Mouse (Mus musculus): ENCODE results near the gene H2-Ob. TPM values are rescaled to one million over a fixed set of nuclear protein-coding genes. Genes with fewer than 3 reads are reported as not detected.

H2-Ob gene
- total and polyA plus RNA-seq, 3 experiments: 13.7 to 31.9 (median 19.9) TPM

DNA sequence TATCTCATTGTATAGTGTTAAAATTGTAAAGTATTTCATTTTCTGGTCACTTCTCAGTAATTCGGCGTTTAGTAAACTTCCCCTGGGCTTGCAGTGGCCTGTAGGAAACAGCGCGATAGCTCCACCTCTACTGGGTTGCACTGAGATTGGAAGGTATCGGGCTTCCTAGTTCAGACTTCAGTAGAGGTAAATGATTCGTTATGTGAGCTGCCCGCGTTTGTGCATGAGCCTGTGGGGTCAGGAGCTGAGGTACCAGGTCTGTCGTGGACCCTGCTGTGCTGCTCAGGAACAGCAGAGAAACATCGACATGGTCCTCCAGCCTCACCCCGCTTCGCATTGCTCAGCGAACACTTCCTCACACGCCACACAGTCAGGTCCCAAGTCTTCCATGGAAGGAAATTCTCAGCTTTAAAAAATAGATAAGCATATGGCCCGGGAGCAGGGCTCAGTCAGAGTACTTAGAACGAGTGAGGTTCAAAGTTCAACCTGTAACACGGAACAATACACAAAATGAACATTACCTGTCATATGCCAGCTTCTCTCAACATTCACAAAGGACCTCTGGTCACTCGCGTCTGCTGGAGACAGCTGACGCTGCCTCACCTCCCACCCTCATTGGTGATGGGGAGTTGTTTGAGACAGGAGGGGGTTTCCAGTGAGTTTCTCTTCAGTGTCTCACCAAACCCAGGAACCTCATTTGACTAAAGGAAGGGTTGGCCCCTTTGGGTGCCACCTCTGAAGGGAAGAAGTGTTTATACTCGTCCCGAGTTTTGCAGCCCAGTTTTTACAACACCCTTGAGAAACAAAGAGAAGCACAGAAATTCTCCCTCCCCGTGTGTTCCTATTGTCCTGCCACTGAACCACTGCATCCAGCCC is 62.2 kb downstream of the H2-Ob start (continued):
- TF ChIP-seq MXI1 (IDR thresholded peaks at IDR 0.05; ENCODE audit: low read depth, low read length): peak; percentile 64; the same call in 1 of the 2 replicates
- TF ChIP-seq SIN3A (IDR thresholded peaks at IDR 0.05; ENCODE audit: low read length): peak; percentile 87
- TF ChIP-seq PAX5 (IDR thresholded peaks at IDR 0.05; ENCODE audit: low read length): no peak
- TF ChIP-seq TBP (conservative IDR thresholded peaks at IDR 0.05; ENCODE audit: low read depth, low read length): peak; percentile 96
- TF ChIP-seq NRF1 (IDR thresholded peaks at IDR 0.05; ENCODE audit: low read depth, low read length): peak; percentile 42; the same call in 1 of the 2 replicates
- TF ChIP-seq USF2 (conservative IDR thresholded peaks at IDR 0.05; ENCODE audit: low read depth, low read length): no peak
- no peak for TF ChIP-seq GABPA (IDR thresholded peaks at IDR 0.05; ENCODE audit: insufficient replicate concordance, low read depth, low read length)
- no peak for TF ChIP-seq SMC3 (IDR thresholded peaks at IDR 0.05; ENCODE audit: low read depth, low read length)
- 0 out of 2 replicates have a peak, but pooled peaks have one; percentile 66 for TF ChIP-seq RCOR1 (conservative IDR thresholded peaks at IDR 0.05; ENCODE audit: low read depth, low read length)

DNA sequence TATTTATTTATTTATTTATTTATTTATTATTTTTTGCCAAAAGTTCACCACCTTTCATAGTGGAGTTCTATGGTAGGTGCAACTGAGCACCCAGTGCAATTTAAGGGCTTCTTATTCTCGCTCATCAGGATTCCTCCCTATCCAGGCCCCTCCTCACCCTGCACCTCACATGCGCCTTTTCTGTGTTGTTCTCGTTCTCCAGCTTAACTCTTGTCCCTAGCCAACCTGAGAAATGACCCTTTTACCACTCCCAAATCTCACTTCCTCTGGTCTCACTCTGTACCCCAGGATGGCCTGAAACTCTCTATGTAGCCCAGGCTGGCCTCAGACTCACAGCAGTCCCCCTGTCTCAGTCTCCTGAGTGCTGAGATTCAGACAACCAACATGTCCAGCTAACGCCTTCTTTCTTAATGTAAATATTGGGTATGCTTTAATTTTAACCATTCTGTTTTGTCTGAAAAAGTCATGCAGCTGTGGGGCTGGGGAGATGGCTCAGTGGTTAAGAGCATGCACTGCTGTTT is 63.0 kb downstream of the H2-Ob start:
- Histone ChIP-seq H3K9ac (ENCODE audit: insufficient read depth, low read depth) (no peak overlapping the region; the same call in 1 of the 2 replicates), H3K27ac (ENCODE audit: insufficient read depth, low read depth) (peak overlapping the region; percentile 85), H3K4me1 (ENCODE audit: control insufficient read depth in 1 of 2, insufficient read depth in 2 of 2) (peaks cover 15 to 41% of the 10 kb centered on the region in 2 experiments), H3K79me2 (replicated peaks; ENCODE audit: control insufficient read depth, extremely low read depth, insufficient read depth, poor library complexity, severe bottlenecking) (peaks cover 5% of the 10 kb centered on the region; the same call in 1 of the 2 replicates), H3K4me2 (ENCODE audit: insufficient read depth, low read depth, poor library complexity, severe bottlenecking) (peak overlapping the region; percentile 30; the same call in 1 of the 2 replicates), H3K27me3 (replicated peaks) (no peaks in the 10 kb centered on the region), H3K4me3 (replicated peaks in 1 of 3; ENCODE audit: low read depth in 2 of 3, low read length in 2 of 3, poor library complexity in 1 of 3) (peak overlapping the region in 2 of 3 experiments; percentile 24 to 45), H3K9me3 (replicated peaks; ENCODE audit: low read length) (peaks cover 3% of the 10 kb centered on the region), H3K36me3 (replicated peaks in 1 of 2; ENCODE audit: control insufficient read depth in 1 of 2, insufficient read depth in 1 of 2, low read length in 1 of 2) (peaks cover 0 to 5% of the 10 kb centered on the region in 2 experiments)
- no peak for DNase-seq (ENCODE audit: extremely low read depth)
- TF ChIP-seq MEF2A (IDR thresholded peaks at IDR 0.05; ENCODE audit: borderline replicate concordance, low read depth, low read length) (no peak), BHLHE40 (IDR thresholded peaks at IDR 0.05; ENCODE audit: low read depth, low read length) (no peak), UBTF (IDR thresholded peaks at IDR 0.05; ENCODE audit: low read depth, low read length) (no peak), ZNF384 (IDR thresholded peaks at IDR 0.05; ENCODE audit: low read depth, low read length) (no peak), CTCF (conservative IDR thresholded peaks at IDR 0.05 in 1 of 2, IDR thresholded peaks at IDR 0.05 in 1 of 2; ENCODE audit: low read depth in 2 of 2, low read length in 2 of 2) (no peak), USF2 (conservative IDR thresholded peaks at IDR 0.05; ENCODE audit: low read depth, low read length) (no peak), SMC3 (IDR thresholded peaks at IDR 0.05; ENCODE audit: low read depth, low read length) (no peak), MYC (IDR thresholded peaks at IDR 0.05; ENCODE audit: low read depth, low read length) (no peak), ZC3H11A (IDR thresholded peaks at IDR 0.05; ENCODE audit: low read depth, low read length) (no peak), ETS1 (conservative IDR thresholded peaks at IDR 0.05; ENCODE audit: low read depth, low read length) (no peak), TBP (conservative IDR thresholded peaks at IDR 0.05; ENCODE audit: low read depth, low read length) (no peak), GABPA (IDR thresholded peaks at IDR 0.05; ENCODE audit: insufficient replicate concordance, low read depth, low read length) (no peak), SIN3A (IDR thresholded peaks at IDR 0.05; ENCODE audit: low read length) (no peak), MAX (IDR thresholded peaks at IDR 0.05; ENCODE audit: low read length) (no peak), TCF12 (IDR thresholded peaks at IDR 0.05; ENCODE audit: low read depth, low read length) (no peak), EP300 (IDR thresholded peaks at IDR 0.05; ENCODE audit: low read length) (no peak), JUN (IDR thresholded peaks at IDR 0.05; ENCODE audit: insufficient read depth, low read depth, low read length) (no peak), HCFC1 (IDR thresholded peaks at IDR 0.05; ENCODE audit: low read depth, low read length) (no peak), IRF4 (IDR thresholded peaks at IDR 0.05; ENCODE audit: low read depth, low read length) (no peak), RCOR1 (conservative IDR thresholded peaks at IDR 0.05; ENCODE audit: low read depth, low read length) (no peak)
- dilution Hi-C loops (cut with MboI; ENCODE audit: extremely low pct_ligation_motif_present, extremely low pct_unique_long_range_greater_than_20kb, low sequenced_read_pairs) (no loop called here), in situ Hi-C loops (cut with MboI; ENCODE audit: low pct_ligation_motif_present, low pct_unique_long_range_greater_than_20kb, low sequenced_read_pairs) (no loop called here)

Data from CH12.LX (cell line).